Mouse (Mus musculus): ENCODE data around the gene Ubc. TPM values are rescaled to one million over a fixed set of nuclear protein-coding genes. Genes with fewer than 3 reads are reported as not detected.
"Not testable (repeated sequence)": the region's sequence is repeated elsewhere in the genome, so short reads cannot be mapped to it uniquely, and the experiment has no call there.

Gene Ubc
- total RNA-seq, 2 experiments from 2014 or later, result 752 to 821 TPM

DNA sequence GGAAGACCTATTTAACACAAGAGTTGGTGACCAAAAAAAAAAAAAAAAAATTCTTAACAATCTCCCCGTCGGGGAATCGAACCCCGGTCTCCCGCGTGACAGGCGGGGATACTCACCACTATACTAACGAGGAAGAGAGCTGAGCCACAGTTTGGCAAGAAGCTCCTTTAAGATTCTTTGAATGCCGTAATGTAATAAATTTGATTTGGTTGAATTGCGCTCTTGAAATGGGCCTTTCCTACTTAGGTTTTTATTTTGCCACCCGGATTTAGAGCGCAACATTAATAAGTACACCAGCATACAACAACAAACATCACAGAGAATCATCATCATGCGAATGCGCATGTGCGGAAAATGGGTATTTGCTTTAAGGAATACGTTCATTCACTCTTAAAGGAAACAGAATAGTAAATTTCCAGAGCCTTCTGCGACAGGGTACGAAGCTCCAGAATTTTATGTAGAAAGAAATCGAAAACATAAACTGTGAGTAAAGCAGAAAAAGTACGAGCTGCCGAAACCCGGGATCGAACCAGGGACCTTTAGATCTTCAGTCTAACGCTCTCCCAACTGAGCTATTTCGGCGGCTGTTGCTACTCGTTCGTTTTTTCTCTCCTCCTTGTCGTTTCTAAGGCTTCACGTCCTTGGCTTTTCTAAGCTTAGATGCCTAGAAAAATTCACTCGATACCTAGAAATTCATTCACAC, 15.7 kb upstream of the Ubc start:
- intact Hi-C loops (cut with DNase I), result no loop called here
- peak; percentile 89 to 94 for DNase-seq (ENCODE audit: low spot score in 2 of 2)

DNA sequence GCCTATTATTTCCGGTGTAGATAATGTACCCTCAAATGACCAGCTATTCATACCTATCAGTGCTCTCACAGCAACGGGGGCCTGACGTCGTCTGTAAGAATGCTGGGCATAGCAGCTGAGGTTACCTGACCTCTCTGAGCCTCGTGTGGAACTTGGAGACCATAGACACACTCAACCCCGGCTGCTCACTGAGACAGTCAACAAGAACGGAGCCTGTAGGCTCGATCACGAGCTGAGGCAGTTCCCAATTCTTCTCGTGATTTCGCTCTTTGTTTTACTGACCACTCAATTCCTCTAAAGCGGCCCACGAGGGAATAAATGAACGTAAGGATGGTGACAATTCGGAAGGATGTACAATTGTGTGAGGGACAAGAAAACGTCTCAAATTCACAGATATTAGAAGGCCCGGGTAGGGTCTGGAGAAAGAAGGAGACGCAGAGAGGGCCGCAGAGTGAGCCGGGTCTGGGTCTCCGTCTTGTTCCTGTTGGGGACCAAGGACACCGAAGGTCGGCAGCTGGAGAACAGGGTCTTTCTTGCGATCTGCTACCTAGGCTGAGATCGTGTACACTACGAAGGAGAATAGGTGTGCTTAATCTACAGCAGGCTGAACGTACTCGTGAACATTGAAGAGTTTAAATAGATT, 15.0 kb upstream of the Ubc start:
- intact Hi-C loops (cut with DNase I), result no loop called here

DNA sequence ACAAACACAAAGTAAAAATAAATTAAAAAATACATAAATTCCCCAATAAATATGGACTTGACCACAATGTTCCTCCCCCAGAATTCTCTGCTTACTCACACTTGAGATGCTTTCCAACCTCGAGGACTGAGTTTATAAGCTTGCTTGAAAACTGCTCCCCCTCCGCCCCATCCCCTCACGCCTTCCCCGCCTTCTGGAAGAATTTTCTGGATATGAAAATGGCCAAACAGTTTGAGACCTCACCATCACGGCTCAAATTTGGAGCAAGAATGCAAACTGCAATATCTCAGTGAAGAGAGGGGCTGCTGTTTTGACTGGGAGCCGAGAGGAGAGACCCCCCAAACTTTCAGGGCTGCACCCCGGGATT, 14.5 kb upstream of the Ubc start:
- intact Hi-C loops (cut with DNase I), result no loop called here

More for the DNA sequence above, 15.0 kb upstream of the Ubc start:
- DNase-seq (ENCODE audit: low spot score in 2 of 2), result peak; percentile 62 to 64

DNA sequence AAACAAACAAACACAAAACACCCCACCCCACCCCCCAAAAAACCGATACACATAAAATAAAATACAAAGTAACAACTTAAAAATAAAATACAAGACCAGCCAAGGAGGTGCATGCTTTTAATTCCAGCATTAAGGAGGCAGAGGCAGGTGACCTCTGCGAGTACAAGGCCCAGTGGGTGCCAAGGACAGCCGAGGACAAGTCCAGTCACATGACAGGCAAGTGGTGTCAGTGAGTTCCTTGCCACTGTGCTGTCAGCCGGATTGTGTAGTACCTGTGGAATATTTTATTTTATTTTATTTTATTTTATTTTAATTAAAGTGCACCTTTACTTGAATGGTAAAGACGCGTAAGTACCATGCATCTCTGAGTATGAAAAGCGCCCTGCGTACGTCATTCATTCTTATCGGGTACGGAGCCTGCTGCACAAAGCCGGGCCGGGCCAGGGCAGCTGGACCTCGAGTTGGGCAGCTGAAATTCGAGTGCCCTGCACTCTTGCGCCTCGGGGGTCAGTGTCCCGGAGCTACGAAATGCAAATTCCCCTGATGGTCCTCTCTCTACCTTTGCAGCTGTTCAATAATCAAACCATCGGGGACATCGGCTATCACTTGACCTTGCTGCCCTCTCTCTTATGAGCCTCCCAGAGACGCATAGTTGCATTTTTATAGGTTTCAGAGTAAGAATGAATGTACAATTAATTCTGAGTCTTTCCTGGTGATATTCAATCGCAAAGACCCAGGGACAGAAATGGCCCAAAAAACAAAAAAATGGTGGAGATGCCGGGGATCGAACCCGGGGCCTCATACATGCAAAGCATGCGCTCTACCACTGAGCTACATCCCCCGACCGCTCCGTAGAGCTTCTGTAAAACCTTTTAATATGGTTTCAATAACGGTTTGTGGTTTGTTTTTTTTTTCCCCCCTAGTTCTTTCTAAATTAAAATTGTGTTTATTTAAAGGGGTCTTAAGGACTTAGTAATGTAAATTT, 13.8 kb upstream of the Ubc start:
- intact Hi-C loops (cut with DNase I), result no loop called here
- DNase-seq (ENCODE audit: low spot score in 2 of 2), result peak; percentile 63 to 83

More for the DNA sequence above, 14.5 kb upstream of the Ubc start:
- DNase-seq (ENCODE audit: low spot score in 2 of 2), result no peak

DNA sequence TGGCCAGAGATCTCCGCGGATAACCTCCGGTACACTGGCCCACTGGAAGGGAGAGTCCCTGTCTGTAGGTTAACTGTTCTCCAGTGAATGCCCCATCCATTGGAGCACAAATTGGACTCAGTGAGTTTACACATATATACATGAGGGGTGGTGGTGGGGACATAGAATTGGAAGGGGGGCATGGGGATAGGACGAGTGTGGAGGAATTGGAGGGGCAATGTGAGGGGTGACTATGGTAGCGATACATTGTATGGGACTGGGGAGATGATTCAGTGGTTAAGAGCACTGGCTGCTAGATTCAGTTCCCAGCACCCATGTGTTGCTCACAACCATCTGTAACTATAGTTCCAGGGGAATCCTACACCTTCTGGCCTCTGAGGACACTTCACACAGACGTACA, 13.0 kb upstream of the Ubc start:
- no peak for DNase-seq (ENCODE audit: low spot score in 2 of 2)
- intact Hi-C loops (cut with DNase I), result no loop called here

DNA sequence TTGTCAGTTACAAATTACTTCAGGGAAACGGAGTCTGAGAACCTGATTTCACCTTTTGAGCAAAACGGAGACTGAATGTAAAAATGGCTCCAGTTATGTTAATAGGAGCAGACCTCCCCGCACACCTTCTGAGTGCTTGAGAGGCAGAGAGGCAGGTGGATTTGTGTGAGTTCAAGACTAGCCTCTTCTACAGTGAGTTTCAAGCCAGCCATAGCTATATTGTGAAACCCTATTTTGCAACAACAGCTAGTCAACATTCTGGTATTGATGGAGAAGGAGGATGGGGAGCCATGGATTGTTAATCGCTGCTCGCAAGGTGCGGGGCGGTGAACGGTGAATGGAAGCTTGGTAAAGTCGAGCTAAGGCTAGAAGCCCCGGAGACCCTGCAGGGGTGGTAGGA, 12.5 kb upstream of the Ubc start:
- no peak for DNase-seq (ENCODE audit: low spot score in 2 of 2)
- intact Hi-C loops (cut with DNase I), result no loop called here

DNA sequence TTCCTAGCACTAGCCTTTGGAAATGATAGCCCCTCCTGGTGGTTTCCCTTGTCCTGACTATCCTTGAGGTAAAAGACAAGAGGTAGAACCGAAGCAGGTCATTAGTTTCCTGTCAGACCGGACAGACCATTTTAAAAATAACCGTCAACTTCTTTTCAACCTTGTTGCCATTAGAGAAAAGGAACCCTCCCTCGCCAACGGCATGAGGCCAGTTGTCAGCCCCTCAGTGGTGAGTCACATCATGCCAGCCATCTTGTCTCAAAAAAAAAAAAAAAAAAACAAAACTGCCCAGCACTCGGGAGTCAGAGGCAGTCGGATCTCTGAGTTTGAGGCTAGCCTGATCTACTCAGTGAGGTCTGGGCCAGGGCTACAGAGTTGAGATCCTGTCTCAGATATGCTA, 10.9 kb upstream of the Ubc start:
- intact Hi-C loops (cut with DNase I), result no loop called here
- no peak for DNase-seq (ENCODE audit: low spot score in 2 of 2)

DNA sequence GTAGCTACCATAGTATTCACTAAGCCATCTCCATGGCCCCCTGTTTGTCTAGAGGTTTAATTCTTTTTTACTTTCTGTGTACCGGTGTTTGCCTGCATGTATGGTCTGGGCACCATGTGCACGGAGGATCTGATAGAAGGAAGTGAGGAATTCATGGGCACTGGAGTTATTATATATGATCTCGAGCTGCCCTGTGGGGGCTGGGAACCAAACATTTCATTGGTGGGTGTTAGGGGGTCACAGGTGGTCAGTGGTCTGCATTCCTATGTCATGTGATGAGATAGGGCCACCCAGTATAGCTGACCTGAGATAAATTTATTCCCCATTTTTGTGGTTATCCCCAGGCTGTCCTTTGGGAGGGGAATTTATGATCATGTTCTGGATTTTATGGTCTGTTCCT, 5.0 kb upstream of the Ubc start:
- intact Hi-C loops (cut with DNase I), result no loop called here
- DNase-seq (ENCODE audit: low spot score in 2 of 2), result no peak

DNA sequence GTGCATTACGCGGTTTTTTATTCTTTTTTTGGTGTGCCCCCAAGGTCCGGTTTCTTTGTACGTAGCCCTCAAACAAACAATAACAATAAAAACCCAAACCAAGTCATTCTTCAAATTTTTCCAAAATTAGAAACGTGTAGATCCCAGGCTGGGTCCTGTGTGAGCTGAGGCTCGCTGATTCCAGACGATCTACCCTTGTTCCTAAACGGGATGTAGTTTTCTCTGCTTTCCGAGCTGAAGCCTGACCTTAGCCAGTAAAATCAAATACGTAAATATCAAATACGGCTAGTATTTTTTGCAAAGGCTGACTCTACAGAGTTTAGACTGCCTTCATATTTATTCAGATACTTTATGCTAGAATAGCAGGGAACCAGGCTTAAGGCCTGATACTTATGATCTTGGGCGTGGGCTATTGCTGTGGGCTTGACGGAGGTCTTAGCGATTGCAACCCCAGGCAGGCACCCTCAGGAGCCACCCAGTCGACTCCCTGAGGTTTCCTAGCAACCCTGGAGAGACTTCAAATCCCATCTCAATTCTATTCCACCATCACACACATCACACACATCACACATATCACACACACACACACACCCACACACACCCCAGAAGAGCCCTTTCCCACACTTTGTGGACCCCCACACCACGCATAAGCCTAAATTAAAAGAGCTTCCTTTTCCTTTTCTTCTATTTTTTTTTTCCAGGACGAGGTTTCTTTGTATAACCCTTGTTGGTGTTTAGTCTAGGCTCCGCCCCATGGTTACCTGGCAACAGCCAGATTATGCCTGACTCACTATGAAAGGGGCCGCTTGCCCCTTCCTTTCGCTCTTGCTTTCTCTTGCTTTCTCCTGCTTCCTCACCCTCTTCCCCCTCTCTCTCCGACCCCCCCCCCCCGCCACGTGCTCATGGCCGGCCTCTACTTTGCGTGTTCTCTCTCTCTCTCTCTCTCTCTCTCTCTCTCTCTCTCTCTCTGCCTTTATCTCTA, 3.9 kb upstream of the Ubc start:
- peak; percentile 73 to 87 for DNase-seq (ENCODE audit: low spot score in 2 of 2)
- intact Hi-C loops (cut with DNase I), result no loop called here

DNA sequence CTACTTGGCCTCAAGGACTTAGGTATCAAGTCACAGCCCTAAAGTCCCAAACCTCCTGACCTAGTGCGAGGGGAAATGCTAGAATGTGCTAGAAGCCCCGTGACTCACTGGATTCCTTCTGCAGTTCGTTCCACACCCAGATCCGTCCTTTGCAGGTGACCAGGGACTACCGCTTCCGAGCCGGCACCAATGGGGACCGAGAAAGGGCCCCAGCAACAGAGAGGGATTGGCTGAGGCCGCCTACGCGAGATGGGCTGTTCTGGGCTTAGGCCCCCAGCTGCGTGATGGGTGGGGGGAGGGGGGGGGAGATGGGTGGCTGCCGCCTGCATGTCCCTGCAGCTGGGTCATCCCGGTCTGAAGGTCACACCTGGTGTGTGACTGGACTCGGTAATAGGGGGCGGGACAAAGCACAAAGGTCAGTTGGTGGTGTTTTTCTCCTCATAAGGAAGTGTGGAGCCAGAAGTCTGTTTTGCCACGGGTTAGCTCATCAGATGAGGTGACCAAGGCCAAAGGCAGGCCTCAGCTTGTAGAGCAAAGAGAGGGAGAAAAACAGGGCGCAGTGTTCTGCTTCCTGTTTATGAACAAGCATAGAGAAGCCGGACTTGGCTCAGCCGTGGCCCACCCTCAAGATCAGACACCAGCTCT, 3.1 kb upstream of the Ubc start:
- intact Hi-C loops (cut with DNase I), result no loop called here

DNA sequence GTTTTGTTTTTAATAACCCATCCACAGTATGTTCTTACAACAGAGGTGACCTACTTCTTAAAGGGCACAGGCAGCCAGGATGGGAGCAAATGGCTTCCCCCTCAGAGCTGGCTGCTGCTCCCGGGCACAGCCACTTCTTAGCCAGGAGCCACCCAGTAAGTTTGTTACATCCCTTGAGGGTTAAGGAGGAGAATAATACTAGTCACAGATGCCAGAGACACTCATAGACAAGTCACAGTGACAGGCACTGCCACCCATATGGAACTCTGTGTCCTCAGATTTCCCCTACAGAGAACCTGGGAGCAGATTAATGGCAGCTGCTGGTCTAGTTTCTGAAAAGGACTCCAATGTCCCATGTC, 2.6 kb upstream of the Ubc start:
- intact Hi-C loops (cut with DNase I), result no loop called here
- DNase-seq (ENCODE audit: low spot score in 2 of 2), result no peak

More for the DNA sequence above, 3.1 kb upstream of the Ubc start:
- DNase-seq (ENCODE audit: low spot score in 2 of 2), result peak; percentile 97 to 98

DNA sequence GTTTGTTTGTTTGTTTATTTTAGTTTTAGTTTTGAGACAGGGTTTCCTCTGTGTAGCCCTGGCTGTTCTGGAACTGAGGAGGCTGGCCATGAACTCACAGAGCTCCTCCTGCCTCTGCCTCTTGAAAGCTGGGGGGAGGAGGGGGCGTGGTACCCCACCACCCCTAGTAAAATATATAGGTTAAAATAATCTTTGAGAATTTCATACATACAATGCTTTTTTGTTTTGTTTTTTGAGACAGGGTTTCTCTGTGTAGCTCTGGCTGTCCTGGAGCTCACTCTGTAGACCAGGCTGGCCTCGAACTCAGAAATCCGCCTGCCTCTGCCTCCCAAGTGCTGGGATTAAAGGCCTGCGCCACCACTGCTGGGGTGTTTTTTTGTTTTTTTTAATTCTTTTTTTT, 2.2 kb upstream of the Ubc start:
- intact Hi-C loops (cut with DNase I); DNase-seq (ENCODE audit: low spot score in 2 of 2): not testable (repeated sequence)

DNA sequence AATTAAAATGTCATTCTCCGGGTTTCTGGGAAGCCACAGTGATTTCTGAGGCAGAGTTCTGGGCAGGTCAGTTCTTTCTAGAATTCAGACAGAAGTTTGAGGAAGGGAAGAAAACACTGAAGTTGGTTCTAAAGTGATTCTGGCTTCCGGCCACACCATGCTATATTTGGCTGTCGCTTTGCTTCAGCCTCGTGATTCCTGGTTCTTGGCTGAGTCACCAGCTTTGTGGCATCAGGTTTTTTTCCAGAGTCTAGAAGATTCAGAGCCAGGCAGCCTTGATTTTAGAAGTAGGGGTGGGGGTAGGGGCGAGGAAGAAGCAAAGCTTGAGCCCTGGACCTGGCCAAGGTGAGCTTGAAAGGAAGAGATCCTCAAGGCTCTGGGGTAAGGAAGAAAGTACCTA, 1.6 kb upstream of the Ubc start:
- peak; percentile 89 to 95 for DNase-seq (ENCODE audit: low spot score in 2 of 2)
- intact Hi-C loops (cut with DNase I), result no loop called here

DNA sequence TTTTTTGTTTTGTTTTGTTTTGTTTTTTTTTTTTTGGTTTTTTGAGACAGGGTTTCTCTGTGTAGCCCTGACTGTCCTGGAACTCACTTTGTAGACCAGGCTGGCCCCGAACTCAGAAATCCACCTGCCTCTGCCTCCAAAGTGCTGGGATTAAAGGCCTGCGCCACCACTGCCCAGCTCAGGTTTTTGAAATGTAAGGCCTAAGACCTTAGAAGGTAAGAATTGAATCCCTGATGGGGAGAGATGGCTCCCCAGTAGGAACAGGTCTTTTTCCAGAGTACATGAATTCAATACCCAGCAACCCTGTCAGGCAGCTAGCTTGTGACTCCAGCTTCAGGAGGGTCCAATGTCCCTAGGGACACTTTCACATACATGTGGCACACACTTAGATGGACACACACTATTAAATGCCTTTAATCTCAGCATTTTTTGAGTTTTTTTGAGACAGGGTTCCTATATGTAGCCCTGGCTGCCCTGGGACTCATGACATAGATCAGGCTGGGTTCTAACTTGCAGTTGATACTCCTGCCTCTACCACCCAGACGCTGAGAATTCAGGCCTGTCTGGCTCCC, 990 bp upstream of the Ubc start:
- intact Hi-C loops (cut with DNase I), result no loop called here

DNA sequence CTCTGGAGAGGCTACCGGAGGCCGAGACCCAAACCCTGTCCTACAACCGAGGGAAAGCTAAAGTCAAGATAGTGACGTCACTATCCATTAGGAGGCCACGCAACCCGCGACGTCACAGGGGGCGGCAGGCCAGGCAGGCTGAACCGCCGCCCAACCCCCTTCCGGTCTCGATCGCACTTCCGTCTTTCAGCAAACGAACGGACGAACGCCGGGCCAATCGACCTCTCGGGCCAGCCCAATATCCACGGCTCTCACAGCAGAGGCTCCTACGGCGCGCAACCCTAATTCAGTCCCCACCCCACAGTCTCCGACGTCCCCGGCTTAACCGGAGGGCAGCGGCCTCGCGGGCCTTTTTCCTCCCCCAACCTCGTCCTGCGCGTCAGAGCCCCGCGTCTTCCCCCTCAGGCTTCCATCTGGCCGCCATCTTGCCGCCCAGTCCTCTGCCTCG, 847 bp downstream of the Ubc start, which contains the start of gene Gm10382:
Gene Gm10382, plus strand, starts transcription at position 192 of the 448 bp plus-strand sequence.
- intact Hi-C loops (cut with DNase I), result no loop called here
- DNase-seq (ENCODE audit: low spot score in 2 of 2), result peak; percentile 76 to 83

More for the DNA sequence above, 990 bp upstream of the Ubc start:
- no peak for DNase-seq (ENCODE audit: low spot score in 2 of 2)

DNA sequence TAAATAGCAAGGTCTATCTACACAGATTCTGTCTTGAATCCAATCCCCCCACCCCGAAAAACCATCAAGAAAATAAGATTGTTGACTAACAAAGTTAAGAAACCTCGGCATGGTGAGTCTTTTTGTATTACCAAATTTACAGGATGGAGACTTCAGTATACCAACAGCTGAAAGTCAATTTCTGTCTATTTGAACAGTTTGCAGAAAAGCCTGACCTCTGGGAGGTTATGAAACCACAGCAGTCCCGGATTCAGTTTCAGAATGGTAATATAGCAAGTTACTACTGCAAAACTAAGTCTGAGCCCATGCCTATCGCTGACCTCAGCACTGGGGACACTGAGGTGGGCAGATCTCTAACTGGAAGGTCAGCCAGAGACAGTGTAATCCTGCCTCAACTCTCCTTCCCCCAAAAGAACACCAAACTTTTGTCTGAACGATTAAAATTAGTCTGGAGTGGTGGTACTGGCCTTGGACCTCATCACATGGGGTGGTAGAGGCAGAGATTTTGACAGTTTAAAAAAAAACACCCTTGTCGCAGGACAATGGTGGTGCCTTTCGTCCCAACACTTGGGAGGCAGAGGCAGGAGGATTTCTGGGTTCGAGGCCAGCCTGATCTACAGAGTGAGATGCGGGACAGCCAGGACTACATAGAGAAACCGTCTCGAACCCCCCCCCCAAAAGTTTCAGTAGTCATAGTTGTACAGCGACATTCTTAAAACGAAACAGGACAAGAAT, 1.5 kb downstream of the Ubc start:
- intact Hi-C loops (cut with DNase I), result no loop called here

DNA sequence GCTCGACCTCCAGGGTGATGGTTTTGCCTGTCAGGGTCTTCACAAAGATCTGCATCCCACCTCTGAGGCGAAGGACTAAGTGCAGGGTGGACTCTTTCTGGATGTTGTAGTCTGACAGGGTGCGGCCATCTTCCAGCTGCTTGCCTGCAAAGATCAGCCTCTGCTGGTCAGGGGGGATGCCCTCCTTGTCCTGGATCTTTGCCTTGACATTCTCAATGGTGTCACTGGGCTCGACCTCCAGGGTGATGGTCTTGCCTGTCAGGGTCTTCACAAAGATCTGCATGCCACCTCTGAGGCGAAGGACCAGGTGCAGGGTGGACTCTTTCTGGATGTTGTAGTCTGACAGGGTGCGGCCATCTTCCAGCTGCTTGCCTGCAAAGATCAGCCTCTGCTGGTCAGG, 2.7 kb downstream of the Ubc start:
- intact Hi-C loops (cut with DNase I); DNase-seq (ENCODE audit: low spot score in 2 of 2): not testable (repeated sequence)

More for the DNA sequence above, 1.5 kb downstream of the Ubc start:
- no peak for DNase-seq (ENCODE audit: low spot score in 2 of 2)
